Mouse (Mus musculus): ENCODE results near the gene Alyref.

DNA sequence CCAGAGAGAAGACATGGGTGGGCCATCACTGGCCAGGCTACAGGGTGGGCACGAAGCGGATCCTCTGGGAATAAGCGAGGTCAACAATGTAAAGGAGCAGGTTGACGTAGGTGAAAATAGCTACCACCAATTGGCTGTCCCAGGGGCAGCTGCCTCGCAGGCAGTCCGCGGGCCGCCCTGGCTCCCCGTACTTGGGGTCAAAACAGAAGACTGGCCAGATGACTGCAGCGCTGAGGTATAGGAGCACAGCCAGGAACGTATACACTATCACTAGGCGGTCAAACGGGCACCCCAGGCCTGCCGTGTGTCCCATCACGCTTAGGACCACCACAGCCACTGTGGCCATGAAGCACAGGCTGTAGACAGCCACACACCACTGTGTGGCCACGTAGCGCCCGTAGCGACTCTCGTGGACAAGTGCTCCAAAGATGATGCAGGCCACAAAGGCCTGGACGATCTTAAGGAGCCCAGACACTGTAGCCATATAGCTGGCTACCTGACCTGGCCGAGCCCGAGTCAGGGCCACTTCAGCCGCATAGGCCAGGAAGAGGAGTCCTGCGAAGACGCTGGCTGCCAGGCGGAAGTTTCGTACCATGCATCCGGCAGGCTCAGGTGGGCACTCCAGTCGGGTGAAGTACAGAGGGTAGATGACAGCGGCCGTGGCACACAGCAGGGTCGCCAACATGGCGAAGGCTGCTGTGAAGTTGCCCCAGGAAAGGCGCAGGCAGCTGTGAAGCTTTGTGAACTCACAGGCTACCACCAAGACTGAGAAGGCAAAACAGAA lies 49.1 kb upstream of the Alyref start:
- TF ChIP-seq POLR2A (IDR thresholded peaks at IDR 0.05; ENCODE audit: low read depth, low read length): no peak
- TF ChIP-seq CTCF (IDR thresholded peaks at IDR 0.05; ENCODE audit: extremely low read depth, insufficient read depth, insufficient read length, insufficient replicate concordance): no peak

Data from spleen, adult 2 months (tissue).